Mouse (Mus musculus): ENCODE results near the gene Rngtt.
"Not testable (repeated sequence)": the region's sequence is repeated elsewhere in the genome, so short reads cannot be mapped to it uniquely, and the experiment has no call there.

The Rngtt gene

GRCm38 (mm10) chr4:33446881-33447280 is 136.8 kb downstream of the Rngtt start:
- DNase-seq = no peak

- DNase-seq = not testable (repeated sequence)
Measured at GRCm38 (mm10) chr4:33450356-33450755, 140.2 kb downstream of the Rngtt start.

- DNase-seq = no peak
Measured at GRCm38 (mm10) chr4:33459851-33460250, 149.7 kb downstream of the Rngtt start.

- DNase-seq = no peak
Measured at GRCm38 (mm10) chr4:33464432-33464831, 154.3 kb downstream of the Rngtt start.

- no peak for DNase-seq
Measured at GRCm38 (mm10) chr4:33465871-33466270, 155.8 kb downstream of the Rngtt start.

GRCm38 (mm10) chr4:33466970-33467399 is 156.9 kb downstream of the Rngtt start:
- DNase-seq = no peak

- DNase-seq = no peak
Measured at GRCm38 (mm10) chr4:33467627-33468026, 157.5 kb downstream of the Rngtt start.

GRCm38 (mm10) chr4:33468151-33468550 is 158.0 kb downstream of the Rngtt start:
- no peak for DNase-seq

- DNase-seq = no peak
Measured at GRCm38 (mm10) chr4:33470671-33471302, 160.7 kb downstream of the Rngtt start.

GRCm38 (mm10) chr4:33478011-33478785 is 168.1 kb downstream of the Rngtt start:
- no peak for DNase-seq

- no peak for DNase-seq
Measured at GRCm38 (mm10) chr4:33481721-33482120, 171.6 kb downstream of the Rngtt start.

GRCm38 (mm10) chr4:33486050-33486449 is 175.9 kb downstream of the Rngtt start:
- no peak for DNase-seq

- no peak for DNase-seq
Measured at GRCm38 (mm10) chr4:33491108-33491507, 181.0 kb downstream of the Rngtt start.

GRCm38 (mm10) chr4:33494377-33494776 is 184.3 kb downstream of the Rngtt start:
- DNase-seq = no peak

GRCm38 (mm10) chr4:33496985-33497384 is 186.9 kb downstream of the Rngtt start:
- no peak for DNase-seq

- no peak for DNase-seq
Measured at GRCm38 (mm10) chr4:33497657-33498056, 187.5 kb downstream of the Rngtt start.

GRCm38 (mm10) chr4:33498160-33498874 is 188.2 kb downstream of the Rngtt start:
- no peak for DNase-seq

- DNase-seq = no peak
Measured at GRCm38 (mm10) chr4:33506638-33507037, 196.5 kb downstream of the Rngtt start.

- DNase-seq = no peak
Measured at GRCm38 (mm10) chr4:33510544-33510943, 200.4 kb downstream of the Rngtt start.

GRCm38 (mm10) chr4:33513421-33513820 is 203.3 kb downstream of the Rngtt start:
- no peak for DNase-seq

GRCm38 (mm10) chr4:33514108-33515000 is 204.2 kb downstream of the Rngtt start:
- DNase-seq = no peak

- DNase-seq = peak; percentile 65
Measured at GRCm38 (mm10) chr4:33520196-33520595, 210.1 kb downstream of the Rngtt start.

- no peak for DNase-seq
Measured at GRCm38 (mm10) chr4:33520938-33521337, 210.8 kb downstream of the Rngtt start.
